8 mouse cellular contexts compared by ENCODE assay signal in genomic region chr6:146578586-146578985, GRCm38 (mm10). TPM values are rescaled to one million over a fixed set of nuclear protein-coding genes. Genes with fewer than 3 reads are reported as not detected.
DNase-seq lines count a peak whose midpoint lies in the region; ATAC-seq and TF ChIP-seq lines count a peak whose summit lies in the region.

No protein-coding gene starts in this region.

- no peak for ATAC-seq in embryonic facial prominence, embryonic 15.5 days (ENCODE audit: insufficient number of reproducible peaks, low FRiP score, low TSS enrichment, low read depth)
- no peak for ATAC-seq in hindbrain, embryonic 12.5 days (ENCODE audit: low FRiP score)
- ATAC-seq in limb, embryonic 15.5 days (ENCODE audit: insufficient number of reproducible peaks, low FRiP score, low TSS enrichment, low read depth), result no peak

- DNase-seq in heart, adult 11 months, result peak; percentile 84
- DNase-seq in heart, adult 9 months (ENCODE audit: low spot score in 2 of 2), result no peak
- peak; percentile 30 for DNase-seq in MN1 (ENCODE audit: low spot score)
- DNase-seq in ovary, postnatal 36 days (ENCODE audit: low spot score), result no peak

- peaks cover 20% of the 10 kb centered on the region for H3K4me1 ChIP-seq in embryonic facial prominence, embryonic 15.5 days
- H3K4me1 ChIP-seq in hindbrain, embryonic 12.5 days, result peaks cover 29% of the 10 kb centered on the region
- H3K4me1 ChIP-seq in limb, embryonic 15.5 days, result peaks cover 19% of the 10 kb centered on the region; the same call in 1 of the 2 replicates

- H3K4me3 ChIP-seq in embryonic facial prominence, embryonic 15.5 days (replicated peaks), result peak overlapping the region; percentile 77
- H3K4me3 ChIP-seq in hindbrain, embryonic 12.5 days, result peak overlapping the region; percentile 85
- H3K4me3 ChIP-seq in limb, embryonic 15.5 days, result peak overlapping the region; percentile 88
- H3K4me3 ChIP-seq in myocyte, result peak overlapping the region; percentile 95

- H3K9me3 ChIP-seq in embryonic facial prominence, embryonic 15.5 days (replicated peaks), result no peaks in the 10 kb centered on the region
- no peaks in the 10 kb centered on the region for H3K9me3 ChIP-seq in hindbrain, embryonic 12.5 days (replicated peaks)
- H3K9me3 ChIP-seq in limb, embryonic 15.5 days, result no peaks in the 10 kb centered on the region

- no peak for TF ChIP-seq POLR2A in myocyte (IDR thresholded peaks at IDR 0.05; ENCODE audit: insufficient read length, low read depth)

- WGBS in embryonic facial prominence, embryonic 15.5 days, result 4% methylated on average over 7 of the region's 7 CpGs
- WGBS in hindbrain, embryonic 12.5 days, result 16% methylated on average over 7 of the region's 7 CpGs
- WGBS in limb, embryonic 15.5 days, result 5% methylated on average over 7 of the region's 7 CpGs

- peak overlapping the region; percentile 81 for H3K9ac ChIP-seq in embryonic facial prominence, embryonic 15.5 days
- peak overlapping the region; percentile 85 for H3K9ac ChIP-seq in hindbrain, embryonic 12.5 days
- peak overlapping the region; percentile 86 for H3K9ac ChIP-seq in limb, embryonic 15.5 days

- H3K4me2 ChIP-seq in embryonic facial prominence, embryonic 15.5 days (replicated peaks), result peak overlapping the region; percentile 66
- H3K4me2 ChIP-seq in hindbrain, embryonic 12.5 days (replicated peaks), result peak overlapping the region; percentile 86
- H3K4me2 ChIP-seq in limb, embryonic 15.5 days, result peak overlapping the region; percentile 57
- peak overlapping the region; percentile 83 for H3K4me2 ChIP-seq in myocyte (ENCODE audit: low read depth)

- peak overlapping the region; percentile 98 for H3K27ac ChIP-seq in embryonic facial prominence, embryonic 15.5 days (replicated peaks)
- peak overlapping the region; percentile 94 for H3K27ac ChIP-seq in hindbrain, embryonic 12.5 days
- H3K27ac ChIP-seq in limb, embryonic 15.5 days, result peak overlapping the region; percentile 99

- H3K79me2 ChIP-seq in myocyte (ENCODE audit: control insufficient read depth, insufficient read depth), result peaks cover 88% of the 10 kb centered on the region

- no peaks in the 10 kb centered on the region for H3K27me3 ChIP-seq in embryonic facial prominence, embryonic 15.5 days
- no peaks in the 10 kb centered on the region for H3K27me3 ChIP-seq in hindbrain, embryonic 12.5 days
- H3K27me3 ChIP-seq in limb, embryonic 15.5 days, result no peaks in the 10 kb centered on the region
- H3K27me3 ChIP-seq in myocyte (ENCODE audit: control insufficient read depth, insufficient read depth, insufficient read length), result no peaks in the 10 kb centered on the region

- H3K36me3 ChIP-seq in embryonic facial prominence, embryonic 15.5 days, result no peaks in the 10 kb centered on the region
- H3K36me3 ChIP-seq in hindbrain, embryonic 12.5 days, result no peaks in the 10 kb centered on the region
- H3K36me3 ChIP-seq in limb, embryonic 15.5 days, result no peaks in the 10 kb centered on the region
- H3K36me3 ChIP-seq in myocyte (ENCODE audit: control insufficient read depth, insufficient read depth), result no peaks in the 10 kb centered on the region

- H3ac ChIP-seq in myocyte (ENCODE audit: control insufficient read depth, insufficient read length), result peak overlapping the region; percentile 24

TF ChIP-seq in myocyte, 11 proteins besides CTCF, POLR2A, EP300 and RAD21:
- no peak for TF ChIP-seq POLR2AphosphoS2 (IDR thresholded peaks at IDR 0.05; ENCODE audit: insufficient read length, low read depth)

RNA-seq across cellular contexts. Expression of gene Ints13, which starts 1.0 kb away (rescaled TPM):
- 56.2 and 61.6 TPM in 2 replicates for polyA plus RNA-seq in embryonic facial prominence, embryonic 15.5 days (2015; fragmentation: Nextera tagmentation; extraction: Ambion mirVana)
- 83.3 and 84.3 TPM in 2 replicates for polyA plus RNA-seq in hindbrain, embryonic 12.5 days (2016; fragmentation: Nextera tagmentation; extraction: Ambion mirVana)
- 54.2 and 62.9 TPM in 2 replicates for polyA plus RNA-seq in limb, embryonic 15.5 days (2015; fragmentation: Nextera tagmentation; extraction: Ambion mirVana)
- 18.4 TPM for polyA plus RNA-seq in myocyte (2012; fragmentation: generic; extraction: Trizol)

RNA-seq across cellular contexts. Expression of gene Fgfr1op2, which starts 1.6 kb away (rescaled TPM):
- polyA plus RNA-seq in embryonic facial prominence, embryonic 15.5 days (2015; fragmentation: Nextera tagmentation; extraction: Ambion mirVana), result 91.4 and 92.5 TPM in 2 replicates
- 67.0 and 73.9 TPM in 2 replicates for polyA plus RNA-seq in hindbrain, embryonic 12.5 days (2016; fragmentation: Nextera tagmentation; extraction: Ambion mirVana)
- polyA plus RNA-seq in limb, embryonic 15.5 days (2015; fragmentation: Nextera tagmentation; extraction: Ambion mirVana), result 98.3 and 99.6 TPM in 2 replicates
- polyA plus RNA-seq in myocyte (2012; fragmentation: generic; extraction: Trizol), result 54.4 TPM

Comparison
In these comparisons a context has a peak if more than half of its experiments do, and no peak if none do; other contexts are left out.
1. DNase-seq: peak in heart, adult 11 months (single experiment) and MN1 (single experiment); none in heart, adult 9 months (0 of 2) and ovary, postnatal 36 days (single experiment).
2. Peak in every context shown above with its lines, with median percentiles within 50 percentile points of each other: H3K27ac ChIP-seq, H3K4me2 ChIP-seq, H3K4me3 ChIP-seq and H3K9ac ChIP-seq.